Mouse (Mus musculus) granulocyte monocyte progenitor cell, adult 5-6 weeks (primary cell): ENCODE results near the gene Pls1. TPM values are rescaled to one million over a fixed set of nuclear protein-coding genes. Genes with fewer than 3 reads are reported as not detected.
A peak's percentile ranks its signal among the peaks of the same experiment; 100 is the strongest.

ENCODE experiments used
- ATAC-seq: replicated peaks from 2 replicates; pipeline ENCODE4 v1.8.0; 2016; ENCODE audit warnings: mild to moderate bottlenecking, moderate TSS enrichment, inconsistent platforms; ENCODE audit not compliant: poor library complexity, severe bottlenecking
- total RNA-seq, 2 experiments: library from RNA; stranded (forward) in 1 of 2; stranded (reverse) in 1 of 2; fragments of 200-712, 200-1000 nt in 1 of 2; fragments of >200 nt in 1 of 2; fragmentation: Nextera tagmentation in 1 of 2; gene quantifications; 2 replicates each; pipeline ENCODE4 v1.2.3; 2014 to 2017

Gene Pls1
- total RNA-seq, 2 experiments from 2014 or later, result not detected

- ATAC-seq, result no peak
Measured at GRCm38 (mm10) chr9:95736238-95736637, 108.9 kb downstream of the Pls1 start.

GRCm38 (mm10) chr9:95712574-95712973 is 132.5 kb downstream of the Pls1 start:
- ATAC-seq, result no peak

- ATAC-seq, result peak; percentile 53
Measured at GRCm38 (mm10) chr9:95708943-95709342, 136.2 kb downstream of the Pls1 start.

GRCm38 (mm10) chr9:95705371-95705770 is 139.7 kb downstream of the Pls1 start:
- no peak for ATAC-seq

- no peak for ATAC-seq
Measured at GRCm38 (mm10) chr9:95704078-95704477, 141.0 kb downstream of the Pls1 start.

Other genes with a start within 250 kb of the Pls1 start
- not detected in 2 replicates for gene Pcolce2, start 207.7 kb downstream of the Pls1 start, total RNA-seq (2014; fragmentation: Nextera tagmentation)
- gene Pcolce2, start 207.7 kb downstream of the Pls1 start, total RNA-seq (2017), result not detected in 2 replicates
- not detected in 2 replicates for gene Trpc1, start 94.9 kb downstream of the Pls1 start, total RNA-seq (2014; fragmentation: Nextera tagmentation)
- not detected in 2 replicates for gene Trpc1, start 94.9 kb downstream of the Pls1 start, total RNA-seq (2017)
- 34.6 and 39.2 TPM in 2 replicates for gene Atr, start 12.3 kb upstream of the Pls1 start, total RNA-seq (2014; fragmentation: Nextera tagmentation)
- 48.0 and 55.6 TPM in 2 replicates for gene Atr, start 12.3 kb upstream of the Pls1 start, total RNA-seq (2017)
- 29.8 and 41.5 TPM in 2 replicates for gene Xrn1, start 109.4 kb upstream of the Pls1 start, total RNA-seq (2014; fragmentation: Nextera tagmentation)
- gene Xrn1, start 109.4 kb upstream of the Pls1 start, total RNA-seq (2017), result 19.4 and 22.7 TPM in 2 replicates